In genomic region chr17:67988920-67989621, GRCm38 (mm10) we compare ENCODE assay signal across 9 mouse cellular contexts. TPM values are rescaled to one million over a fixed set of nuclear protein-coding genes. Genes with fewer than 3 reads are reported as not detected.
DNase-seq lines count a peak whose midpoint lies in the region; ATAC-seq lines count a peak whose summit lies in the region.
"Had no signal": no experiment of that assay in that cellular context is flagged by ENCODE, and none has a peak within 500 bp of the region (broad histone marks: within the 10 kb centered on the region; RNA-seq: fewer than 3 reads in every experiment).

No protein-coding gene starts in this region.

- 0 out of 2 replicates have a peak overlapping the region, but pooled peaks have one; percentile 12 for H3K9ac ChIP-seq in embryonic facial prominence, embryonic 14.5 days (ENCODE audit: low read depth, low read length)
- H3K9ac ChIP-seq in limb, embryonic 13.5 days, result no peak overlapping the region
- H3K9ac ChIP-seq in forebrain, embryonic 16.5 days (replicated peaks; ENCODE audit: low read depth, low read length), result no peak overlapping the region

- 11% methylated on average over 15 of the region's 15 CpGs for WGBS in embryonic facial prominence, embryonic 14.5 days
- 14% methylated on average over 15 of the region's 15 CpGs for WGBS in limb, embryonic 13.5 days
- WGBS in forebrain, embryonic 16.5 days, result 61% methylated on average over 15 of the region's 15 CpGs

- DNase-seq in layer of hippocampus, adult 11-12 months (ENCODE audit: low spot score), result peak; percentile 5
- no peak for DNase-seq in layer of hippocampus, adult 9-10 months (ENCODE audit: low spot score)
- DNase-seq in embryonic facial prominence, embryonic 14.5 days (ENCODE audit: low spot score), result peak; percentile 90
- DNase-seq in heart, postnatal 25 days (ENCODE audit: low spot score), result peak; percentile 68
- DNase-seq in ovary, postnatal 36 days (ENCODE audit: low spot score), result peak; percentile 75
- DNase-seq in cerebellum, adult 9-10 months, result no peak

- H3K27ac ChIP-seq in embryonic facial prominence, embryonic 14.5 days (replicated peaks; ENCODE audit: low read depth, low read length), result peak overlapping the region; percentile 78
- peak overlapping the region; percentile 78 for H3K27ac ChIP-seq in limb, embryonic 13.5 days
- no peak overlapping the region for H3K27ac ChIP-seq in forebrain, embryonic 16.5 days (ENCODE audit: low read length)

- H3K4me1 ChIP-seq in embryonic facial prominence, embryonic 14.5 days (ENCODE audit: control insufficient read depth, insufficient read depth, low read length), result peaks cover 19% of the 10 kb centered on the region
- peaks cover 28% of the 10 kb centered on the region for H3K4me1 ChIP-seq in limb, embryonic 13.5 days
- no peaks in the 10 kb centered on the region for H3K4me1 ChIP-seq in forebrain, embryonic 16.5 days (replicated peaks; ENCODE audit: control insufficient read depth, insufficient read depth, low read length)

- peak; percentile 92 for ATAC-seq in embryonic facial prominence, embryonic 14.5 days (ENCODE audit: low read depth)
- peak; percentile 79 for ATAC-seq in limb, embryonic 13.5 days (ENCODE audit: low FRiP score, low read depth)
- ATAC-seq in forebrain, embryonic 16.5 days, result no peak

- intact Hi-C loops in heart, postnatal 25 days (cut with DNase I), result no loop called here

- H3K4me2 ChIP-seq in embryonic facial prominence, embryonic 14.5 days (ENCODE audit: low read depth, low read length), result peak overlapping the region; percentile 34; the same call in 1 of the 2 replicates
- peak overlapping the region; percentile 27 for H3K4me2 ChIP-seq in limb, embryonic 13.5 days (replicated peaks)
- H3K4me2 ChIP-seq in forebrain, embryonic 16.5 days (ENCODE audit: low read length), result no peak overlapping the region

- H3K27me3 ChIP-seq in embryonic facial prominence, embryonic 14.5 days (replicated peaks; ENCODE audit: control insufficient read depth, insufficient read depth, low read length), result no peaks in the 10 kb centered on the region
- no peaks in the 10 kb centered on the region for H3K27me3 ChIP-seq in limb, embryonic 13.5 days
- H3K27me3 ChIP-seq in forebrain, embryonic 16.5 days (replicated peaks; ENCODE audit: control insufficient read depth, insufficient read depth, low read length), result no peaks in the 10 kb centered on the region
- H3K27me3 ChIP-seq: CH12.LX had no signal

- H3K4me3 ChIP-seq in embryonic facial prominence, embryonic 14.5 days (ENCODE audit: low read depth, low read length), result no peak overlapping the region; the same call in 1 of the 2 replicates
- no peak overlapping the region for H3K4me3 ChIP-seq in limb, embryonic 13.5 days
- H3K4me3 ChIP-seq in forebrain, embryonic 16.5 days (replicated peaks; ENCODE audit: low read length), result no peak overlapping the region

- H3K9me3 ChIP-seq in embryonic facial prominence, embryonic 14.5 days (ENCODE audit: control insufficient read depth, low read length), result no peaks in the 10 kb centered on the region
- H3K9me3 ChIP-seq in limb, embryonic 13.5 days, result no peaks in the 10 kb centered on the region
- no peaks in the 10 kb centered on the region for H3K9me3 ChIP-seq in forebrain, embryonic 16.5 days (ENCODE audit: control insufficient read depth, low read length)

- no peaks in the 10 kb centered on the region for H3K36me3 ChIP-seq in embryonic facial prominence, embryonic 14.5 days (ENCODE audit: control insufficient read depth, insufficient read depth, low read length)
- H3K36me3 ChIP-seq in limb, embryonic 13.5 days, result no peaks in the 10 kb centered on the region
- no peaks in the 10 kb centered on the region for H3K36me3 ChIP-seq in forebrain, embryonic 16.5 days (ENCODE audit: control insufficient read depth, insufficient read depth)

RNA-seq across cellular contexts. Expression of gene Arhgap28, which starts 14.8 kb away (rescaled TPM):
- polyA plus RNA-seq in embryonic facial prominence, embryonic 14.5 days (2014; fragmentation: Nextera tagmentation; extraction: Ambion mirVana), result 49.2 and 59.2 TPM in 2 replicates
- total RNA-seq in heart, postnatal 25 days (2021), result 1 to 10 TPM; 2.5 to 3.0 TPM
- 61.5 and 66.1 TPM in 2 replicates for polyA plus RNA-seq in limb, embryonic 13.5 days (2015; fragmentation: Nextera tagmentation; extraction: Ambion mirVana)
- 6.7 and 8.5 TPM in 2 replicates for polyA plus RNA-seq in forebrain, embryonic 16.5 days (2015; fragmentation: Nextera tagmentation; extraction: Ambion mirVana)
- total RNA-seq: CH12.LX had no signal

Comparison
In these comparisons a context has a peak if more than half of its experiments do, and no peak if none do; other contexts are left out.
1. DNase-seq: peak in layer of hippocampus, adult 11-12 months (single experiment), embryonic facial prominence, embryonic 14.5 days (single experiment), heart, postnatal 25 days (single experiment) and ovary, postnatal 36 days (single experiment); none in layer of hippocampus, adult 9-10 months (single experiment) and cerebellum, adult 9-10 months (single experiment).